Mouse (Mus musculus) liver, embryonic 14.5 days (tissue): ENCODE results near the gene Ctnnal1.

Source experiments
- CTCF ChIP-seq: IDR thresholded peaks from 2 replicates; pipeline ENCODE4 v1.5.1; 2016; ENCODE audit warnings: antibody characterized with exemption, low read depth, control low read depth
- EP300 ChIP-seq: IDR thresholded peaks from 2 replicates; pipeline ENCODE4 v1.6.1; 2016; ENCODE audit warnings: antibody characterized with exemption, low read depth

- TF ChIP-seq EP300: no peak
- TF ChIP-seq CTCF: no peak
Observed at GRCm38 (mm10) chr4:56906926-56907325, 41.9 kb upstream of the Ctnnal1 start.
